Mouse (Mus musculus) cerebellum, adult 2 months (tissue): ENCODE measurements around the gene Mrps25.

Experiments
- CTCF ChIP-seq: fragments of 200-500 bp; IDR thresholded peaks from 2 replicates; pipeline ENCODE4 v1.5.1; 2011; ENCODE audit warnings: low read depth, mild to moderate bottlenecking, control low read depth, low read length, moderate library complexity, borderline replicate concordance; ENCODE audit not compliant: insufficient read depth
- POLR2A ChIP-seq: fragments of 200-500 bp; IDR thresholded peaks from 2 replicates; pipeline ENCODE4 v1.6.1; 2011; ENCODE audit warnings: low read length, control low read depth, borderline replicate concordance; ENCODE audit not compliant: insufficient read depth

- TF ChIP-seq CTCF, result no peak
- no peak for TF ChIP-seq POLR2A
Observed at GRCm38 (mm10) chr6:92162724-92163123, 21.1 kb downstream of the Mrps25 start.
